Mouse (Mus musculus): ENCODE measurements at regions not wholly inside any gene's neighbourhood (a gene's known extent, or its start where the extent isn't known, plus 50 kb on each side); places are given as distances from the start of the nearest gene placed in this dataset.

- no peak for TF ChIP-seq MAZ (IDR thresholded peaks at IDR 0.05; ENCODE audit: low read depth, low read length)
- TF ChIP-seq CTCF (conservative IDR thresholded peaks at IDR 0.05 in 1 of 2, IDR thresholded peaks at IDR 0.05 in 1 of 2; ENCODE audit: low read depth in 2 of 2, low read length in 2 of 2), result no peak
- TF ChIP-seq JUN (IDR thresholded peaks at IDR 0.05; ENCODE audit: insufficient read depth, low read depth, low read length), result no peak
- TF ChIP-seq HCFC1 (IDR thresholded peaks at IDR 0.05; ENCODE audit: low read depth, low read length), result no peak
- TF ChIP-seq ELF1 (IDR thresholded peaks at IDR 0.05; ENCODE audit: low read depth, low read length), result peak; percentile 41; the same call in 1 of the 2 replicates
- TF ChIP-seq CHD1 (IDR thresholded peaks at IDR 0.05; ENCODE audit: low read depth, low read length), result no peak
- TF ChIP-seq TBP (conservative IDR thresholded peaks at IDR 0.05; ENCODE audit: low read depth, low read length), result no peak
- no peak for TF ChIP-seq POLR2A (IDR thresholded peaks at IDR 0.05; ENCODE audit: low read depth, low read length)
- TF ChIP-seq USF1 (IDR thresholded peaks at IDR 0.05; ENCODE audit: low read depth, low read length), result no peak
Observed at GRCm38 (mm10) chr14:61971100-61972088, 321.0 kb upstream of the Rnaseh2b start.

Measured in CH12.LX (cell line).